Mouse (Mus musculus) left cerebral cortex, postnatal 36 days (tissue): ENCODE data around the gene Mrpl9. TPM values are rescaled to one million over a fixed set of nuclear protein-coding genes. Genes with fewer than 3 reads are reported as not detected.

Experiments used
- DNase-seq, 2 experiments: peaks; one replicate each; pipeline ENCODE4 v3.0.0; 2021 to 2022; ENCODE audit warnings: low spot score in 2 of 2, mixed read lengths in 1 of 2
- intact Hi-C: fragments of 180-260 bp; cut with DNase I; formaldehyde crosslinking; loops from one replicate; pipeline ENCODE4 v1.15.1; 2025
- total RNA-seq, 2 experiments: library from RNA; stranded (reverse); gene quantifications; 2 replicates each; pipeline ENCODE4 v1.2.3; 2021

Gene Mrpl9
- total RNA-seq, 2 experiments from 2014 or later = 34.1 to 42.3 TPM

DNA sequence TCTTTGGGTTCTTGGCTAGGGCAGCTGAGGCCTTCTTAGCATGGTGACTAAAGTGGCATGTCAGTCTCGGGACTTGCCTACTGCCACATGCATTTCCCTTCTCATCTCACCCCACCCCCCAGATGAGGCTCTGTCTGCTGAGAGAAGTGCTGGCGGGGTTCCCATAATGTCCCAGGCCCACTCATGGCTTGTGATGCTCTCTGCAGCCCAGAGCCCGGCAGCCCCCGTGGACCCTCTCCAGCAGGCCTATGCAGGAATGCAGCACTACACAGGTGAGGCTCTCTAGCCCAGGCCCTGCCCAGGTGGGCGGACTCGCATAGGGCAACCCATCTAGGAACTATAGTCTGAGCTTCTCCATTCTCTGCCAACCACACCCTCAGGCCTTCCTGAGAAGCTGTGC lies 44.5 kb downstream of the Mrpl9 start:
- DNase-seq = no peak
- intact Hi-C loops = no loop called here

DNA sequence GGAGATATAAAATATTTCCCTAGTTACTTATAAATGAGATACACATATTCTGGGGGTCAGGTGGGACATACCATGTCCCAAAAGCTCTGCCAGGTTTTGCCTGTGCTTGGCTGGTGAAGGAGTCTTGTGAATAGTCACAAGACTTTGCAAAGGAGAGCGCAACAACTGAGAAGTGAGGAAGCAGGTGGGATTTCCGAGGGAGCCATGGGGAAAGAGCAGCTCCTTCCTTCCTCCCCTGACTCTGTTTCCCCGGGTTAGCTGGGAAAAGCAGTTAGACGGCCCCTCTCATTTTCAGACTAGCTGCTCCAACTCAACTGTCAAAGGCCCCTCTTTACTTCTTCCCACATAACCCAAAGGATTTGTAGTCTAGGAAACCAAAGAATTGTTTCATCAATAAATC lies 54.0 kb downstream of the Mrpl9 start:
- intact Hi-C loops = no loop called here
- DNase-seq = no peak

Other genes with a start within 250 kb of the Mrpl9 start
- gene Gm5286, start 246.6 kb upstream of the Mrpl9 start, total RNA-seq = not detected
- not detected for gene Gm4778, start 179.3 kb upstream of the Mrpl9 start, total RNA-seq
- 10 to 100 TPM; 19.4 to 22.0 TPM for gene Them4, start 133.2 kb upstream of the Mrpl9 start, total RNA-seq
- not detected for gene Them5, start 101.2 kb upstream of the Mrpl9 start, total RNA-seq
- under 1 TPM; 0.32 to 0.82 TPM for gene C2cd4d, start 80.9 kb upstream of the Mrpl9 start, total RNA-seq
- 1 to 10 TPM in 1 of 2 experiments, under 1 TPM in 1; 0.59 to 1.0 TPM for gene Rorc, start 70.5 kb upstream of the Mrpl9 start, total RNA-seq
- under 1 TPM; 0.72 to 0.97 TPM for gene Lingo4, start 44.8 kb upstream of the Mrpl9 start, total RNA-seq
- 10 to 100 TPM; 35.2 to 36.7 TPM for gene Tdrkh, start 30.0 kb upstream of the Mrpl9 start, total RNA-seq
- not detected for gene Oaz3, start 597 bp downstream of the Mrpl9 start, total RNA-seq
- 100 to 1,000 TPM; 141 to 163 TPM for gene Celf3, start 35.0 kb downstream of the Mrpl9 start, total RNA-seq
- 1 to 10 TPM; 4.5 to 5.7 TPM for gene Riiad1, start 37.0 kb downstream of the Mrpl9 start, total RNA-seq
- gene Snx27, start 139.4 kb downstream of the Mrpl9 start, total RNA-seq = 100 to 1,000 TPM in 1 of 2 experiments, 10 to 100 TPM in 1; 92.3 to 102 TPM
- not detected for gene Gm10972, start 199.8 kb downstream of the Mrpl9 start, total RNA-seq
- gene Tuft1, start 215.6 kb downstream of the Mrpl9 start, total RNA-seq = 1 to 10 TPM; 1.2 to 1.3 TPM